Mouse (Mus musculus) T-cell, adult 2 months (primary cell): ENCODE measurements around the gene Nlrp1b.

ENCODE experiments used
- DNase-seq: peaks from one replicate; pipeline ENCODE4 v3.0.0; 2022; ENCODE audit warnings: low spot score

The Nlrp1b gene

GRCm38 (mm10) chr11:71230684-71231480 is at the start of gene Nlrp1b:
TSS of gene Nlrp1b (minus strand) at chr11:71230733.
- DNase-seq = no peak

GRCm38 (mm10) chr11:71261036-71261435 is 30.5 kb upstream of the Nlrp1b start:
- no peak for DNase-seq

- DNase-seq = no peak
Measured at GRCm38 (mm10) chr11:71251333-71251732, 20.8 kb upstream of the Nlrp1b start.

GRCm38 (mm10) chr11:71224614-71225013 is 5.9 kb downstream of the Nlrp1b start:
- no peak for DNase-seq

GRCm38 (mm10) chr11:71202703-71203102 is 27.8 kb downstream of the Nlrp1b start:
- DNase-seq = peak; percentile 40

- no peak for DNase-seq
Measured at GRCm38 (mm10) chr11:71199349-71199748, 31.2 kb downstream of the Nlrp1b start.

- DNase-seq = no peak
Measured at GRCm38 (mm10) chr11:71169633-71170032, 60.9 kb downstream of the Nlrp1b start.

- no peak for DNase-seq
Measured at GRCm38 (mm10) chr11:71164139-71164538, 66.4 kb downstream of the Nlrp1b start.

GRCm38 (mm10) chr11:71159439-71160136 is 70.9 kb downstream of the Nlrp1b start:
- no peak for DNase-seq

- no peak for DNase-seq
Measured at GRCm38 (mm10) chr11:71155272-71155671, 75.3 kb downstream of the Nlrp1b start.

- DNase-seq = peak; percentile 9
Measured at GRCm38 (mm10) chr11:71144661-71145060, 85.9 kb downstream of the Nlrp1b start, which contains the start of gene Nlrp1a. TSS of gene Nlrp1a (minus strand) at chr11:71144704.

GRCm38 (mm10) chr11:71142031-71142430 is 88.5 kb downstream of the Nlrp1b start:
- no peak for DNase-seq

GRCm38 (mm10) chr11:71107128-71107527 is 123.4 kb downstream of the Nlrp1b start:
- no peak for DNase-seq

GRCm38 (mm10) chr11:71106261-71107021 is 124.1 kb downstream of the Nlrp1b start:
- no peak for DNase-seq

- DNase-seq = no peak
Measured at GRCm38 (mm10) chr11:71103931-71104330, 126.6 kb downstream of the Nlrp1b start.
